Mouse (Mus musculus) liver, embryonic 14.5 days (tissue): ENCODE measurements around the gene Hspa12b.

Experiments used
- CTCF ChIP-seq: IDR thresholded peaks from 2 replicates; pipeline ENCODE4 v1.5.1; 2016; ENCODE audit warnings: antibody characterized with exemption, low read depth, control low read depth
- EP300 ChIP-seq: IDR thresholded peaks from 2 replicates; pipeline ENCODE4 v1.6.1; 2016; ENCODE audit warnings: antibody characterized with exemption, low read depth

GRCm38 (mm10) chr2:131160671-131161111, 33.6 kb downstream of the Hspa12b start:
- TF ChIP-seq EP300 (no peak), CTCF (peak; percentile 46; the same call in 1 of the 2 replicates)
